Mouse (Mus musculus) brain, embryonic 14.5 days (tissue): ENCODE measurements at regions not wholly inside any gene's neighbourhood (a gene's known extent, or its start where the extent isn't known, plus 50 kb on each side); places are given as distances from the start of the nearest gene placed in this dataset.

Source experiments
- CTCF ChIP-seq: fragments of 200-500 bp; IDR thresholded peaks from 2 replicates; pipeline ENCODE4 v1.5.1; 2012; ENCODE audit warnings: inconsistent platforms, mild to moderate bottlenecking, moderate library complexity, borderline replicate concordance; ENCODE audit not compliant: insufficient read depth, insufficient read length; ENCODE audit errors: extremely low read depth
- POLR2A ChIP-seq: fragments of 200-500 bp; IDR thresholded peaks from 2 replicates; pipeline ENCODE4 v1.6.1; 2012; ENCODE audit warnings: mild to moderate bottlenecking, inconsistent platforms, borderline replicate concordance; ENCODE audit not compliant: poor library complexity, insufficient read depth, insufficient read length, severe bottlenecking; ENCODE audit errors: extremely low read depth

DNA sequence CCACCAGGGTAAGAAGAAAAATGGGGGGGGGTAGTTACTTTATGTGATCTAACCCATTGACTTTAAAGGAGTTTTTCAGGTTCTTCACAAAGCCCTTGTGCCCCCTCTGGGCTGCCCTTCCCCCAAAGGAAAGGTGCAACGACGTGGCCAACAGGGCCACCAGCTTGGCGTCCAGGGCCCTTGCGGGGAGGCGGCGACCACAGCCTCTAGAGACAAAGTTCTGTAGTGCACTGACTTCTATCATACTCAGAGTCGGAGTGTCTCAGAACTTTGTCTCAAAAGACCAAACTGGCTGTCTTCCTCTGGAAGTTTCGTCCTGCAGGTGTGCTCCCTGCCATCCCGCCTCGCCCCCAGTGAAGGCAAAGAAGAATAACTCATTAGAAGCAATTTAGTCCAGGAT lies 162.9 kb upstream of the Nfe2l3 start:
- no peak for TF ChIP-seq CTCF
- no peak for TF ChIP-seq POLR2A
